Mouse (Mus musculus): ENCODE measurements at regions not wholly inside any gene's neighbourhood (a gene's known extent, or its start where the extent isn't known, plus 50 kb on each side); places are given as distances from the start of the nearest gene placed in this dataset.

DNA sequence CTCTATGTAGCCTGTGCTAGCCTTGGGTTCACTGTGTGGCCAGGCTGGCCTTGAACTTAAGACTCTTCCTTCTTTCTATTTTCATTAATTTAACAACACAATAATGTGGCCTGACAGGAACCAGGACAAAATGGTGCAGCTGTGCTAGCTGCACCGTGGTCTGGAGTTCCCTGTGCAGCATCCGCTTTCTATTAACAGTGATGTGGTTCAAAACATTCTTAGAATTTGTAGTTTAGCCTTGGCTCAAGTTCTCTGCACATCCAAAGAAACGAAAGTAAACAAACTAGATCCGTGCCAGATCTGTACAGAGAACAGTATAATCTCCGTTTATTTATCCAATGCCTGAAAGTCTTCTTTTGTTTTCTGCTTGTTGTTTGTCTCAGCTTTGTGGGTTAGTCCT, 88.5 kb downstream of the Irx1 start:
- Histone ChIP-seq H3K9ac (no peak overlapping the region), H3K27ac (no peak overlapping the region), H3K36me3 (replicated peaks) (no peaks in the 10 kb centered on the region), H3K9me3 (no peaks in the 10 kb centered on the region), H3K27me3 (no peaks in the 10 kb centered on the region), H3K4me2 (no peak overlapping the region), H3K4me3 (replicated peaks) (no peak overlapping the region), H3K4me1 (no peaks in the 10 kb centered on the region)
- WGBS: 76% methylated on average over 5 of the region's 5 CpGs
- ATAC-seq (ENCODE audit: low FRiP score): no peak

DNA sequence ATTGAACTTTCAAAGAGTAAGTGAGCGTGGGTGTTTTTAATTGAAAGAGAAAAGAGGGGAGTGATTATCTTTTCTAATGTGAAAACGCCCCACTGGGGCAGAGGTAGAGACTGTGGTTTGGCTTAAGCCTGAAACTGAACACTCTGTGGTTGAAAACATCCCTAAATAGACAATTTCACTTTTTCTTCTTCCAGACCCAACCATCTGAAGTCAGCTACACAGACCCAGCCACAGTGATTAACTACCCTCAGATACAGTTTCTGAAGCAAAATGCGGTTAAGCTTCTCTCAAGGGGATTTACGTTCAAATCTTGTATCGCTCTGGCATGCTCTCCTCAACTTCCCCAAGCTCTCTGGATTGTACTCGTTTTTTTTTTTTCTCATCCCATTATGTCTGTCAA, 94.8 kb downstream of the Irx1 start:
- Histone ChIP-seq H3K27me3 (no peaks in the 10 kb centered on the region), H3K27ac (no peak overlapping the region), H3K4me2 (no peak overlapping the region), H3K36me3 (replicated peaks) (no peaks in the 10 kb centered on the region), H3K4me3 (replicated peaks) (no peak overlapping the region), H3K9ac (no peak overlapping the region), H3K4me1 (no peaks in the 10 kb centered on the region), H3K9me3 (no peaks in the 10 kb centered on the region)
- ATAC-seq (ENCODE audit: low FRiP score): no peak
- WGBS: 83% methylated on average over 6 of the region's 6 CpGs

DNA sequence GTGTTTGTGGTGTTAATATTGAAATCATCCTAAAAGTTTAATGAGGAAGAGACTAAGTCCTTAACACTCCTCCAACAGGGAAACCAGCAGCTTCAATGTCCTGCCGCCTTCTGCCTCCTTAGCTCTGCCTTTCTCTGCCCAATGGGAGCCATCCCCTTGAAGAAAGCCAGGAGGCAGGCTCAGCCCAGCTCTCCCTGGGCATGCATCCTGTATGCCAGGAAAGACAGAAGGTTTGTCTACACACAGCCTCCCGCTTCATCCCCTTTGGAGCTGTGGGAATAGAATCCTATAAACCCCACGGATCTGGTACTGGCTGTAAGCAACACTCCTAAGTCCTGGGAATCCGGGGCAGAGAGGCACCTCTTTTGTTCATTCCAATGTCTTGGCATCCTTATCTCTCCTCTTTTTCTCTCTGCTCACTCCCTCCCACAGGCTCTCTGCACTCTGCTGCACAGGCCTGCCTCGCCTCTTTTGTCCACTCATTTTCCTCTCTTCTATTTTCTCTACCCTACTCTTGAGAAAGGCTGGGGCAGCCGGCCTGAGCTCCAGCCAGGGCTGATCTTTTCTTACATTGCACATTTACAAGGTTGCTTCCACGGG, 110.0 kb downstream of the Irx1 start:
- H3K9me3 ChIP-seq: no peaks in the 10 kb centered on the region
- H3K27ac ChIP-seq: no peak overlapping the region
- ATAC-seq (ENCODE audit: low FRiP score): no peak
- WGBS: 57% methylated on average over 7 of the region's 7 CpGs
- H3K27me3 ChIP-seq: 0 out of 2 replicates have a peak, but pooled peaks cover 5% of the 10 kb centered on the region
- H3K9ac ChIP-seq: no peak overlapping the region
- H3K4me1 ChIP-seq: no peaks in the 10 kb centered on the region
- H3K36me3 ChIP-seq (replicated peaks): no peaks in the 10 kb centered on the region
- H3K4me3 ChIP-seq (replicated peaks): no peak overlapping the region
- no peak overlapping the region for H3K4me2 ChIP-seq

DNA sequence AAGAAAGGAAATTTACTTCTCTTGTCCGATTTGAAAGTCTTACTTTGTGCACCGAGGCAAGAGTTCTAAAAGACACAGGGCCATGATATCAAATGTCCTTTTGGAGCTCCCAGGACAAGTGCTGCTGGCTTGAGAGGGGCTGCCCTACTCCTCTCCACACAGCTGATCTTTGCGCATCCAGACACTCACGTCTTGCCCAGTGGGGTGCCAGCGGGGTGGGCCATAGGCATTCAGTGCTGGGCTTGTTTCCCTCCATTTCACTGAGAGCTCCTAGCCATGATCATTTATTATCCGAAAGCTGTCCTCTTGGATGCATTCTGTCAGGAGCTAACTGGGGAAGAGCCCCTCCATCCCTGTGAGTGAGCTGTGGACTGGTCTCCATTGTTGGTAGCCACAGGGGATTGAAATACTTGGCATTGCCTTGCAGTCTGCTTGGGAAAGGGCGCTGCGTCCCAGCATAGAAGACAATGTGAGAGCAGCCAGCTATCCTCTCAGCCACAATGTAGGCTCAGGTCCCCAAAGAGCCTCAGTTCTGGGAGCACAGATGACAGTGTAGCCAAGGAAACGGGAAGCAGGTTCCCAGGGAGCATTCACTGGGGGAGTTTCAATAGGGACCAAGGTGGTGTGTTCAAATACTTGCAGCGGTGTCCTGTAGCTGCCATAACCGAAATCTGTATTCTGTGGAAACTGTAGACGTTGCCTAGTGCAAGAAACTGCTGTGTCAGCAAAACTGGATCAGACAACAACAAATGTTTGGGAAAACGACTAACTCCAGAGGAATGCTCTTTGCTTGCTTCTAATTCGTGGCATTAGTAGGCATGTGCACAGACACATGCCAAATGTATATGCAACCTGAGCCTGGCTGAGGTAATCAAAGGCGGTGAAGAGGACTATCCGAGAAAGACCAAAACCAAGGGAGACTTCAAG, 159.2 kb downstream of the Irx1 start:
- no peak overlapping the region for H3K4me3 ChIP-seq (replicated peaks)
- H3K36me3 ChIP-seq (replicated peaks): no peaks in the 10 kb centered on the region
- no peak overlapping the region for H3K27ac ChIP-seq
- H3K4me2 ChIP-seq: no peak overlapping the region
- H3K9ac ChIP-seq: no peak overlapping the region
- H3K9me3 ChIP-seq: no peaks in the 10 kb centered on the region
- ATAC-seq (ENCODE audit: low FRiP score): peak; percentile 46; the same call in 1 of the 2 replicates
- H3K27me3 ChIP-seq: no peaks in the 10 kb centered on the region
- 57% methylated on average over 16 of the region's 16 CpGs for WGBS
- peaks cover 6% of the 10 kb centered on the region for H3K4me1 ChIP-seq

DNA sequence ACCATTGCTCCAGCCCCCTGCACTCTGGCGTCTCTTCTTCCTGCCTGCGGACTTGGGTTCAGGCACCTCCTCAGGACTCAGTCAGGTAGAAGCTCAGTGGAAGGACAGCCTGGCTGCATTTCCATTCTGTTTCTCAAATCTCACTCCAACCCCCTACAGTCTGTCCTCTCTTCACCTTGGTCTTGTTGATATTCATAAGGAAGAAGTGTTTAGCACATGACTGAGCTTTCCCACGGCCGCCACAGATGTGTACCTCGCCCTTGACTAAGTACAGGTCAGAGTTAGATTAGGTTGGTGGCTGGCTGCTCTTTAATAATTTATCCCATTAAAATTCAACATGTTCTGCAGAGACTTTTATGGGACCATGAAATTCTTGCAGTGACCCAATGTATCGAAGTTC, 165.2 kb downstream of the Irx1 start:
- WGBS: 95% methylated on average over 6 of the region's 6 CpGs
- Histone ChIP-seq H3K36me3 (replicated peaks) (no peaks in the 10 kb centered on the region), H3K27ac (no peak overlapping the region), H3K4me3 (replicated peaks) (no peak overlapping the region), H3K9me3 (no peaks in the 10 kb centered on the region), H3K4me1 (no peaks in the 10 kb centered on the region), H3K9ac (no peak overlapping the region), H3K27me3 (no peaks in the 10 kb centered on the region), H3K4me2 (no peak overlapping the region)
- ATAC-seq (ENCODE audit: low FRiP score): no peak

DNA sequence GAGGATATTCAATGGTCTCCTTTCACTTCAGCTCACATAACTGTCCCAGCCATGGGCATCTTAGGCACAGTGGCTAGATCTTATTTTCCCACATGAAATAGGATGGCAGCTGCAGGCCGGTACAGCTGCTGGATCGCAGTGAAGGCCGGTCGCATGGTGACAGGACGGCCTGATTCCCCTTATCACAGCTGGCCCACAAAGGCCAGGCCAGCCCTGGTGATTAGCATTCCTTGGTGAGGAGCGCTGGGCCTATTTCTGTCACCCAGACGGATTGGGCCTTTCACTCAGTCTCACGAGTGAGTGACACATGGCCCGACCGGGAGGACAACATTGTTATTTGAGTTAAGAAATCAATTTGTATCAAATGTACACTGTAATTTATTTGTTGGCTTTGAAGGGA, 178.8 kb downstream of the Irx1 start:
- H3K4me2 ChIP-seq: no peak overlapping the region
- no peak overlapping the region for H3K27ac ChIP-seq
- no peak overlapping the region for H3K4me3 ChIP-seq (replicated peaks)
- no peaks in the 10 kb centered on the region for H3K9me3 ChIP-seq
- H3K27me3 ChIP-seq: no peaks in the 10 kb centered on the region
- H3K4me1 ChIP-seq: peaks cover 3% of the 10 kb centered on the region; the same call in 1 of the 2 replicates
- H3K9ac ChIP-seq: no peak overlapping the region
- no peaks in the 10 kb centered on the region for H3K36me3 ChIP-seq (replicated peaks)
- ATAC-seq (ENCODE audit: low FRiP score): peak; percentile 39; the same call in 1 of the 2 replicates
- 56% methylated on average over 10 of the region's 10 CpGs for WGBS

DNA sequence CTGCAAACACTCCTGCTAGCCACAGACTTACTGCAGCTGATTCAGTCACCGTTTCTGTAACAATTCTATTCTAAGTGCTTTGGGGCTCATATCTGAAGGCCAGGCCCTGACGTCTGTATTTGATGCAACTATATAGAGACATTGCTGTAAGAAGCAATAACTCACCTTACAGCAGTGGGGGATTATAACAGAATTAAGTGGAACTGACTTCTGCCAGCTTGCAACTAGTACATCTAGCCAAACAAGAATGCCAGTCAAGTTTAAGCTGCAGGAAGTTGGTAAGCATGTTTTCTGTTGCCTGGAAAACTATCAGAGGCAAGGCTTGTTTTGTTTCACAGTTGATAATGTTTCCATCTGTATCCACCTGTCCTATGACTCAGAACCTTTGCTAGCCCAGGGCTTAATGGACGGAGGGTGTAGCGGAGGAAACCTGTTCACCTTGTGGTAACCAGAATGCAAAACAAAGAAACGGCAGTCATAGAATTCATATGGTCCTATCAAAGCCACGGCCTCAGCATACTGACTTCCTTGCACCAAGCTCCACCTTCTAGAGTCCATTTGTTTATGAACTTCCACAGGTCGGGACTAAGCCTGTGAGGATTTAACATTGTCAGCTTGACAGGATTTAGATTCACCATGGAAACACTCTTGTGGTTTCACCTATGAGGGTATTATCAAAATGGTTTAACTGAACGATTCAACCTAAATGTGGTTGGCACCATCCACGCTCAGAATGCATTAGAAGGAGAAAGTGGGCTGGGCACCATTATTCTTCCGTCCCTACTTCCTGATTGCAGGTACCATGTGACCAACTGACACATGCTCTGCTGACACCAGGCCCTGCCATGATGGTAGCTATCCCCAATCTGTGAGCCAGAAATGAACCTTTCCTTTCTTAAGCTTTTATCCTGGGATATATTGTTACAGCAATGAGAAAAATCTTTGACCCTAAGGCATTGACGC, 216.2 kb downstream of the Irx1 start:
- no peaks in the 10 kb centered on the region for H3K9me3 ChIP-seq
- no peak overlapping the region for H3K9ac ChIP-seq
- no peak overlapping the region for H3K4me2 ChIP-seq
- no peak for ATAC-seq (ENCODE audit: low FRiP score)
- WGBS: 81% methylated on average over 11 of the region's 11 CpGs
- H3K27ac ChIP-seq: no peak overlapping the region
- no peaks in the 10 kb centered on the region for H3K36me3 ChIP-seq (replicated peaks)
- no peak overlapping the region for H3K4me3 ChIP-seq (replicated peaks)
- H3K27me3 ChIP-seq: no peaks in the 10 kb centered on the region
- no peaks in the 10 kb centered on the region for H3K4me1 ChIP-seq

DNA sequence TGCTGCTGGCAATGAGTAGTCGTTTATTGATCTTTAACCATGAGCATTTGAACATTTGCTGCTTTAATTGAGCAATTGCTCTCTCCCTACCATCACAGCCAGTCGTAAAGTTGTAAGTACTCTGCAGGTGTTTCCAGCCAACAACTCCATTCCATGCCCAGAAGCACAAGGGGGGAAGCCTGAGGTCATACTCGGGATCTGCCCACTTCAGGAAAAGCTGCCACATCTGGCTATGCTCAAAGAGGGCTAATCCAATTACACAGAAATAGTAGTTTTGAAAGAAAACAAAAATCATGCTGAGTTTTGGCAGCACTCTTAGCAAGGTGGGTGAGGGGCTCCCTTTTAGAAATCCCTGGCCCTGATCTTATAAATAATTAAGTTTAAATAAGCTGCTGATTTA, 217.0 kb downstream of the Irx1 start:
- H3K4me2 ChIP-seq: no peak overlapping the region
- no peaks in the 10 kb centered on the region for H3K36me3 ChIP-seq (replicated peaks)
- H3K27me3 ChIP-seq: no peaks in the 10 kb centered on the region
- no peaks in the 10 kb centered on the region for H3K9me3 ChIP-seq
- no peak overlapping the region for H3K4me3 ChIP-seq (replicated peaks)
- H3K27ac ChIP-seq: no peak overlapping the region
- H3K4me1 ChIP-seq: no peaks in the 10 kb centered on the region
- no peak for ATAC-seq (ENCODE audit: low FRiP score)
- no peak overlapping the region for H3K9ac ChIP-seq
- WGBS: 34% methylated on average over 3 of the region's 3 CpGs

DNA sequence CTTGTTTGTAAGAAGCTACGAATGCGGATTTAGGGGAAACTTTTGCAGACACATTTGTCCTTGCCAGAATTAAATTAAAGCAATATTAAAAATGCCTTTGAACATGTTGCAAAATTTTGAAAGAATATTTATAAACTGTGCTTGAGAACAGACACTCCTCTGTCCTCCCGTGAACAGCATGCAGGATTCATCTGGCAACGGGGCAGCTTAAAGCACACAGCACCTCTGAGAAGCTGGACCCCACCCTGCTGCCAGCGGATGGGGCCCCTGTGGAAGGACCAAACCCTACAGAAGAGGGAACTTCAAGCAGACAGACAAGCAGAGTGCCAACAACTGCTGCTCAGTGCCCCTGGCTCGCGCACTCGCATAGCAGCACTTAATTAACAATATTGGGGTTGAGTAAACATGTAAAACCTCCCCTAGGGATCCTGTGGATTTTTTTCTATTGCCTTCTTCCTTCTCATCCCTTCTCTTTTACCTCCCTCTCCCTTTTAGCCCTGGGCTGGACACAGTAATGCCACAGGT, 226.6 kb downstream of the Irx1 start:
- peaks cover 4% of the 10 kb centered on the region; the same call in 1 of the 2 replicates for H3K4me1 ChIP-seq
- peaks cover 4% of the 10 kb centered on the region; the same call in 1 of the 2 replicates for H3K27me3 ChIP-seq
- WGBS: 85% methylated on average over 8 of the region's 8 CpGs
- H3K36me3 ChIP-seq (replicated peaks): no peaks in the 10 kb centered on the region
- no peak overlapping the region for H3K4me3 ChIP-seq (replicated peaks)
- ATAC-seq (ENCODE audit: low FRiP score): no peak
- H3K4me2 ChIP-seq: no peak overlapping the region
- no peak overlapping the region for H3K27ac ChIP-seq
- H3K9ac ChIP-seq: no peak overlapping the region
- no peaks in the 10 kb centered on the region for H3K9me3 ChIP-seq

DNA sequence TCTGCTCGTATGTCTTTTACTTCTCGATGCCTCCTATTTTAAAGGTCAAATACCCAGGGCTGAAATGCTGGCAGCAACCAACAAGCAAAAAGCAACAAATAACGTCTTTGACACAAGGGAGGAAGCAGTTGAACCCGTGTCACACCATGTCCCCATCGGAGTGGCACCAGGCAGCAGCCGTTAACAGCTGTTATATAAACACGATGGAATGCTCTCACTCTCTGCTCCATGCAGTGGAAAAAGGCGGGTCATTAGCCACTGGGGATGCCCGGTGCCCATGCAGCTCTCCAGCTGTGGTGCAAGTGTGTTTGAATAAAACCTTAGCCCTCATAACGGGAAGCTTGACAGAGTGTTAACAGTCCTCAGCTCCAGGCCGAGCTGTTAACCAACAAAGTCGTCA, 229.3 kb downstream of the Irx1 start:
- Histone ChIP-seq H3K4me2 (no peak overlapping the region), H3K9me3 (no peaks in the 10 kb centered on the region), H3K9ac (no peak overlapping the region), H3K27me3 (peaks cover 4% of the 10 kb centered on the region; the same call in 1 of the 2 replicates), H3K4me1 (peaks cover 4% of the 10 kb centered on the region; the same call in 1 of the 2 replicates), H3K36me3 (replicated peaks) (no peaks in the 10 kb centered on the region), H3K4me3 (replicated peaks) (no peak overlapping the region), H3K27ac (no peak overlapping the region)
- ATAC-seq (ENCODE audit: low FRiP score): no peak
- 44% methylated on average over 12 of the region's 12 CpGs for WGBS

DNA sequence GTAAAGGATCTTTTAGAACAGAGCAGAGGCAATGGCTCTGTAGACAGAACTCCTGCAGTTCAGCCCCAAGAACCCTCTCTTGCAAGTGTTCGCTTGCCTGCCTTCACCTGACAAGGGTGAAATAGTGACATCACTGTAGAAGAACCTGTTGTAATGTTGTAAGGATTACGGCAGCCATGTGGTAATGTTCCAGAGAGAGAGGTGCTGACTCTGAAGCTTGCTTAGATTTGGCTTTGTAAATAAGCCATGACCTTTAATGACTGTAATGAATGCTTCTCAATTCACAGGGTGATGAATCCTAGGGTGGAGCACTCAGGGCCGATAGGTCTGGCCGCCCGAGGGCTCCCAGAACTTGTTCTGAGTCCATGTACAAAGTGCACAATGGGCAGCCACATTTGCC, 230.2 kb downstream of the Irx1 start:
- Histone ChIP-seq H3K4me2 (no peak overlapping the region), H3K4me1 (peaks cover 4% of the 10 kb centered on the region; the same call in 1 of the 2 replicates), H3K27me3 (peaks cover 4% of the 10 kb centered on the region; the same call in 1 of the 2 replicates), H3K4me3 (replicated peaks) (no peak overlapping the region), H3K9ac (no peak overlapping the region), H3K9me3 (no peaks in the 10 kb centered on the region), H3K27ac (no peak overlapping the region), H3K36me3 (replicated peaks) (no peaks in the 10 kb centered on the region)
- 84% methylated on average over 5 of the region's 5 CpGs for WGBS
- no peak for ATAC-seq (ENCODE audit: low FRiP score)

DNA sequence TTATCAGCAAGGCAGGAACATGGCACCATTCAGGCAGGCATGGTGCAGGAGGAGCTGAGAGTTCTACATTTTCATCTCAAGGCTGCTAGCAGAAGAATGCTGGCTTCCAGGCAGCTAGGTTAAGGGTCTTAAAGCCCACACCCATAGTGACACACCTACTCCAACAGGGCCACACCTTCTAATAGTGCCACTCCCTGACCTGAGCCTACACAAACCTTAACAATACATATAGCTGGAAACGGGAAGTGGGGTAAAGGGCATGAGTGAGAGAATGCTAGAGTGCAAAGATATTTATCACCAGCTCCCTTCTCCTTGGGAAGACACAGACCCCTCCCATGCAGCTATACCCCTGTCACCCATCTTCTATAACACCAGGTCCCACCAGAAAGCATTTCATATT, 230.6 kb downstream of the Irx1 start:
- Histone ChIP-seq H3K4me1 (peaks cover 4% of the 10 kb centered on the region; the same call in 1 of the 2 replicates), H3K27me3 (peaks cover 4% of the 10 kb centered on the region; the same call in 1 of the 2 replicates), H3K9me3 (no peaks in the 10 kb centered on the region), H3K36me3 (replicated peaks) (no peaks in the 10 kb centered on the region), H3K4me3 (replicated peaks) (no peak overlapping the region), H3K4me2 (no peak overlapping the region), H3K27ac (no peak overlapping the region), H3K9ac (no peak overlapping the region)
- 81% methylated on average over 1 of the region's 1 CpGs for WGBS
- ATAC-seq (ENCODE audit: low FRiP score): no peak

All from forebrain, embryonic 12.5 days (tissue).